Mouse (Mus musculus): ENCODE measurements around the gene Zfp280b.
"Not testable (repeated sequence)": the region's sequence is repeated elsewhere in the genome, so short reads cannot be mapped to it uniquely, and the experiment has no call there.

The Zfp280b gene

DNA sequence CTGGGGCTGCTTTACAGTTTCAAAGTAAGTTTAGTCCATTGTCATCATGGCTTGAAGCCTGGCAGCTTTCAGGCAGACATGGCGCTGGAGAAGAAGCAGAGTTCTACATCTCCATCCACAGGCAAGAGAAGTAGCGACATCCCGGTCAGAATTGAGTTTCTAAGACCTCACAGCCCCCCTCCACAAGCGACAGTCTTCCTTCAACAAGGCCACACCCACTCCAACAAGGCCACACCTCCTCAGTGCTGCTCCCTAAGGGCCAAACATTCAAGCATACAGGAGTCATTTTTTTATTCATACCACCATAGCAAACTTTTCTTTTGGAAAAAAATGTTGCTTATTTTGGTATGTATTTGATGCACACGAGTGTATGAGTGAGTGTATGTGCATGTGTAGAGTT lies 2.0 kb upstream of the Zfp280b start:
- DNase-seq (ENCODE audit: low spot score): no peak

DNA sequence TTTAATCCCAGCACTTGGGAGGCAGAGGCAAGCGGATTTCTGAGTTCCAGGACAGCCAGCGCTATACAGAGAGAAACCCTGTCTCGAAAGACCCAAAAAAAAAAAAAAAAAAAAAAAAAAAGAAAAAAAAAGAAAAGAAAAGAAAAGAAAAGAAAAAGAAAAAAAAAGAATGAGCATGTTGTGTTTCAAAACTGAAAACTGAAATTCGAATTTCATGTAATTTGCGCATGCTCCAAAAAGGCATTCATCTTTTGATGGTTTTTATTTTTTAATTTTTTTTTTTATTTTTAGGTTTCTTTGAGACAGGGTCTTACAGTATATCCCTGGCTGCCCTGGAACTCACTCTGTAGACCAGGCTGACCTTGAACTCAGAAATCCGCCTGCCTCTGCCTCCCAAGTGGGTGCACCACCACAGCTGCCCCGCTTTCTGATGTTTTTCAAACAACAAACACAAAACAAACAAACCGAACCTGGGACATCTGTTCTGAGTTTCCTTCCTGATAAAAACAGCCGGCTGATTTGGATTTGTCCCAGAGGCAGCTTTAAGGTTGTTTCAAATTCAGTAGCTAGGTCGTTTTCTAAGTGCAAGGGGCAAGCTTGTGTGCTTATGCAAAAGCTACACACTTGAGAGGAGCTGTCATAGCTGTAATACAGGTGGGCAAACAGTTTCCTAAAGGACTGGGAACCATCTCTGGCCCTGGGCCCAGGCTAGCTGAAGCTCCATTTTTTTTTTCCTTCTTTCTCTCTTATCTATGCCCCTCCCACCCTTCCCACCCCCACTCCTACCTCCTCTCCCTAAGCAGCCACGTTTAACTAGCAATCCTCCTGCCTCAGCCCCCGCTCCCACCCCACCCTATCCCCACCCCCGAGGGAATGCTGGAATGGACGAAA lies 694 bp upstream of the Zfp280b start:
- peak; percentile 15 for DNase-seq (ENCODE audit: low spot score)

DNA sequence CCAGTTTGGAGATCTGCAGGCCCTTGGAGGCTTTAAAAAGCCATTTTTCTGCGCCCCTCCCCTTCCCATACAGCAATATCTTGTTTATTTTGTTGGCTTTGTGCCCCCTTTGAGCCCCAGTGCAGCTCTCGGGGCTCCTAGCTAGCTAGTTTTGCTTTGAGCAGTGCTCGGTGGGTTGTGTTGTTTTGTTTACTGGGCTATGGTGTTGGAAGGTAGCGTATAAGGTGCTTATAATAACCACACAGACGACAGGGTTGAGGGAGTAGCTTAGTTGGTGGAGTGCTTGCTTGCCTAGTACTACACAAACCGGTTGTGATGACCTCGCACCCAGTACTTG lies 637 bp downstream of the Zfp280b start:
- DNase-seq (ENCODE audit: low spot score): no peak

DNA sequence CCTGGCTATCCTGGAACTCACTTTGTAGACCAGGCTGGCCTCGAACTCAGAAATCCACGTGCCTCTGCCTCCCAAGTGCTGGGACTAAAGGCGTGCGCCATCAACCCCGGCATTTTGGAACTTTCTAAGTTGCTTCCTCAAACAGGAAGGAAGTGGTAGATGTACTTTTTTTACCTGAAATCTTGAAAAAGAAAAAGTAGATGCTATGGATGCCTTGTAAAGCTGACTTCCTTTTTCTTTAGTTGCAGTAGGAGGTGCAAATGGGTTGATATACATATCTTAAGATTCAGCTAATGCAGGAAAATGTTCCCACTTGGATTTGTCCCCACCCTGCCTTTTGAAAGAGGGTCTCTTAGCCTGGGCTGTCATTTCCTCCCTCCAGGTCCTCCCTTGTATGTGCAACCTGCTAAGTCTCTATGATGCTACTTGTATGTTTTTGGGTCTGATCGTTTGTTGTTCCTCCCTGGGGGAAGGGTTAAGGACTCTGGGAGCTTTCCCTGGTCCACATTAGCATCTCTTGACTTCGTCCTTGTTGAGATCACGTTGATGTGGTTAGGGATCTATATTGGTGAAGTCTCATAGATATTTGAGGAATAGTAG lies 1.7 kb downstream of the Zfp280b start:
- no peak for DNase-seq (ENCODE audit: low spot score)

DNA sequence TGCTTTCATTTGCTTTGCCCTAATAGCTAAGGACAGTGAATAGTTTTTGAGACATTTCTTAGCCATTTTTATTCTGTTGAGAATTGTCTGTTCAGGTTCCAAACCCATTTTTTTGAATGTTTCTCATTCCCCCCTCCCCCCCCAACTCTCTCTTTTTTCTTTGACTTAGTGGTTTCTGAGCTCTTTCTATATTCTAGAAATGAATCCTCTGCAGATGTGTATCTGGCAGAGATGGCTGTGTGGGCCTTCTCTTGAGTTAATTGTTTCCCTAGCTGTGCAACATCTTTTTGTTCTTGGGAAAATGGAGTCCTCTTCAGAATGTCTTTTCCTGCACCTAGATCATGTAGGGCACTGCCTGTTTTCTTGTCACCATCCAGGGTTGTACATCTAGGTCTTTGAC lies 2.8 kb downstream of the Zfp280b start:
- DNase-seq (ENCODE audit: low spot score): no peak

DNA sequence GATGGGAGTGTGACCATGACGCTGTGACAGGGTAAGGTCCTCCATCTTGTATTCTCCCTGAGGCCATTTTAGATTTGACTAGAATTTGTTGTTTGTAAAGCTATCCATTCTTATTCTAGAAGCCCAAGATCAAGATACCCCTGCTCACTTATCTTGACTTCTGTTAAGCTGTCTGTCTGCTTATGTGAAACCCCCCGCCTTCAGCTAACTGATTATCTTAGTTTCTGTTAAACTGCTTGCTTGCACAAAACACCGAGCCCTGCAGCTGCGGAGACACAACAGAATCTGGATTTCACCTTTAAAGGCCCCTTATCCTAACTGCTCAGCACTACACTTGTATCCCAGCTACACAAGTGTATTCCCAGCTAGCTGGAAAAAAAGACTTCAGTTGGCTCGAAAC lies 4.5 kb downstream of the Zfp280b start:
- no peak for DNase-seq (ENCODE audit: low spot score)

DNA sequence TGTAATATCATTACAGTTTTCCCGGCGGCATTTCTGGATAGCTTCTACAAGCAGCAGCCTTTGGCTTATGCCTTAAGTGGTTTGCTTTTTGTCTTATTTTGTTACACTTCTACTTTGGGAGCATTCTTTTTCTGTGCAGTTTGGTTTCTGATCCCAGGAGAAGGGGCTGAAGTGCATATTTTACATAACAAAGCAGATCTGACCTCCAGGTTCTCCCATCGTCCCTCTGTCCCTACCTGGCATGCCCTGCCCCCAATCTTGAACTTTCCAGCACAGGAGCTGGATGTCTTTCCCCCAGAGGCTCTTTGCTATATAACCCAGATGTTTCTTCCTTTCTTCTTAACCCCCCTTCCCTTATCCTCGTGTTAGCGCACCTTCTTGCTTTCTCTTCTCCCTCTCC lies 12.9 kb downstream of the Zfp280b start:
- DNase-seq (ENCODE audit: low spot score): no peak

DNA sequence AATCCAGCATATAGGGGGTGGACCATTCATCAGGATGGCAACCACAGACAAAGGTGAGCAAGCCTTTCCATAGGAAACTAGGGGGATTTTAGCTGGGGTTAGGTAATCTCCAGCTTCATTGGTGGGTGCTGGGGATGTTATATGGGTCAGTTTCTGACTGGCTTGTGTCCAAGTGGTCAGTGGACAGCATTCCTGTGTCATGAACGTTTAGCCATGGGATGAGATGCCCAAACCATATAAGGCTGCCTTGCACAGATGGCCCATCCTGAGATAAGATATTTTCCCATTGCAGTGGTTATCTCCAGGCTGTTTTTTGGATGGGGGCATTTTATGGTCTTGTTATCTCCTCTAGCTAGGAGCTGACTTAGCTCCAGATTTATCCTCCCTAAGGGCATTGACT lies 14.3 kb downstream of the Zfp280b start:
- no peak for DNase-seq (ENCODE audit: low spot score)

DNA sequence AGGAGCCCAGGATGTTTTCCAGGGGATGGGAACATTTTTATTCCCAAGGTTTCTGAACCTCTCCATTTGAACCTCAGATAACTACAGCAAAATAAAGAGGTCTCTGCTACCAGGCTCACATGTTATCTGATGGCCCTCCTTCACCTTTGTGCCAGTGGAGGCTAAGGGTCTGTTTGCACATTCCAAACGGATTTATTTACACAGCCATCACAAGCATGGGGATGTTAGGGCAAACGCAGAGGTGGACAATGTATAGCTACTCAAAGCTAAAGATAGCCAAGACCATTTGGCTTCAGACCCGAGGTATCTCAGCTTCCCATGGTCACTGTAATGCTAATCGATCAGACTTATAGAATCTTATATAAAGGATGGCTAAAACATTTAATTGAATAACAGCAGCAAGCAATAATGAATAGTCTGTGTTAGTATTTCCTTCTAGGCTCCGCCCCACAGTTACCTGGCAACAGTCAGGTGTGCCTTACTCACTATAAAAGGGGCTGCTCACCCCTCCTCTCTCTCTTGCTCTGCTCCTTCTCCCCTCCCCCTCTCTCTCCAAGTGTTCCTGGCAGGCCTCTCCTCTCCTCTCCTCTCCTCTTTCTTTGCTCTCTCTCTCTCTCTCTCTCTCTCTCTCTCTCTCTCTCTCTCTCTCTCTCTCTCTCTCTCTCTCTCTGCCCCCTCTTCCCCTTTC lies 14.9 kb downstream of the Zfp280b start:
- no peak for DNase-seq (ENCODE audit: low spot score)

DNA sequence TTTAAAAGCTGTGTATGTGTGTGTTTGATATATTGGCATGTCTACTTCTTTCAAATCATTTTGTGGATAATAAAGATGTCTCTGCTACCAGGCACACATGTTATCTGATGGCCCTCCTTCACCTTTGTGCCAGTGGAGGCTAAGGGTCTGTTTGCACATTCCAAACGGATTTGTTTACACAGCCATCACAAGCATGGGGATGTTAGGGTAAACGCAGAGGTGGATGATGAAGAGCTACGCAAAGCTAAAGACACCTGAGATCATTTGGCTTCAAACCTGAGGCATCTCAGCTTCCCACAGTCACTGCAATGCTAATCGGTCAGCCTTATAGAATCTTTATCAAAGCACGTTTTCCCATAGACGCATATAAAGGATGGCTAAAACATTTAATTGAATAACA lies 16.5 kb downstream of the Zfp280b start:
- no peak for DNase-seq (ENCODE audit: low spot score)

DNA sequence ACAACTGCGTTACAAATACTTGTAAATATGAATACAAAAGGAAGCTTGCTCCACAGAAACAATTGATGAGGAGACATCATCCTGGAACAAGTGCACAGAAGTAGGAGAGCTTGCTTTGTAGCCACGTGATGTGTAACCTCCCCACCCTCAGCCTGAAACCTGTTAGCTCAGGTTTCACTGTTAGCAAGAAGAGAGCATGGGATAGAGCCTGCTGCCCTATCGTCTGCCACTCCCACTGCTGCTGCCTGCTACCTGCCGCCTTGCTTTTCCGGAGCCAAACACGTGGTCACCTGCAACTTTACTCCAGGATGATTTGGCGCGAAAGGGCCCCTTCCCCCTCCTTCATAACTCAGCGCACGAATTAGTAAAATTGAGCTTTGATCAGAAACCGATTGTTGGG lies 19.4 kb downstream of the Zfp280b start:
- no peak for DNase-seq (ENCODE audit: low spot score)

DNA sequence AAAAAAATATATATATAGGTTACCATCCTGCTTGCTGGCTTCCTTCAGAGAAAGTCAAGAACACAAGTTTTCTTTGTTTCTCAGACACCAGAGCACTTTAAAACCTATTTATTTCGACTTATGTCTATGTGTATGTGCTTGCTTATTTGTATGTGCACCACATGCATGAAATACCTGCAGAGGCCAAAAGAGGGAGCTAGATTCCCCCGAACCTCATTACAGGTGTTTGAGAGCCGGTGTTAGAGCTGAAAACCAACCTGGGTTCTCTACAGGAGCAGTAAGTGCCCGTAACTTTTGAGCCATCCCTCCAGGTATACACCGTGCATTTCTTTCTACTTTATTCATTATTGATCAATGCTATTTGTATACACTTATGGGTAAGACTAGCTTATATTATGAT lies 30.0 kb downstream of the Zfp280b start:
- DNase-seq (ENCODE audit: low spot score): no peak

DNA sequence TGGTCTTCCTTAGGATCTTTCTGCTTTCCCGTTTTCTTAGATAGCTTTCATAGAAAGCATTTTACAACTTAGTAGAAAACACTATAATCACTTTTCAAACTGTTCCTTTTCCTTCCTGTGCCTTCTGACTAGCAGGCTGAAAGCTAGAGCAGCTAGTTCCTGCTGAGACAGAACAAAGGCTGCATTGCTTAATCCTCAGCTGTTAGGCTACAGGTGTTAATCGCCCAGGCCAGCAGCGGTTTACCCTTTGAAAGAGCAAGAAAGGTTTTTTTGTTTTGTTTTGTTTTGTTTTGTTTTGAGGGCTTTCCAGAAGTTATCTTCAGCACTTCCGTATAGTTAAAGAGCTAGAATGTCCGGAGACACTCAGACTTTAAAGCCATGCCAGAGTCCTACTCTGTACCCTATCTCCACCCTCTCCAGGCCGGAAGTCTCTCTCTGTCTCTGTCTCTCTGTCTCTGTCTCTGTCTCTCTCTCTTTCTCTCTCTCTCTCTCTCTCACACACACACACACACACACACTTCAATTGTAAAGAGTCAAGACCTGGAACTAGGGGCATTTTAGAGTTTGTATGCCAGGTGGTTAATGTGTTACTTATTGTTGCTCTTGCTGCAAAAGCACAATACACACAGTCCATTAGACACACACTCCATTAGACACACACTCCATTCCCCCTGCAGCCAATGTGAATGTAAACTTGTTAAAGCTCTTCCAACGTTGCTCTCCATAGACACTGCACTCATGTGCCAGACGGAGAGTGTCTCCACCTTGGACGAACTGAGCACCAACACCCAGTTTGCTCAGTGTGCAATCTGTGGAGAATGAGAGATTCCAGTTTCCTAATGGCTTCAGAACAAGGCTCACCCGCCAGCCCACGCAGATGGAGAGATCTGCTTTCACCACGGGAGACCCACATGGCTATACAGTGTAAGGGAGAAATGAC lies 35.5 kb downstream of the Zfp280b start:
- no peak for DNase-seq (ENCODE audit: low spot score)

DNA sequence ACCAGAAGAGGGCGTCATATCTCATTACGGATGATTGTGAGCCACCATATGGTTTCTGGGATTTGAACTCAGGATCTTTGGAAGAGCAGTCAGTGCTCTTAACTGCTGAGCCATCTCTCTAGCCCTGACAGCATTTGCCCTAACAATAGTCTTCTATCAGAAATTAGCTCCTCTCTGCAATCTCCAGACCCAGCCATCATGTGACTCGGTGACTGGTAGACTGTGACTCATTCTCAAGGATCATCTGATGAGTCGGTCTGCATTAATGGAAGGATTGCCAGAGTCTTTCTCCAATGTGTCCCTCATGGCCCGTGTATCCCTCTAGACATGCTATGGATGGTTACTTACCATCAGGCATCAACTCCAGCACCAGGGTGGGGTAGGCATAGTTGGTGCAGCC lies 39.6 kb downstream of the Zfp280b start:
- DNase-seq (ENCODE audit: low spot score): not testable (repeated sequence)

DNA sequence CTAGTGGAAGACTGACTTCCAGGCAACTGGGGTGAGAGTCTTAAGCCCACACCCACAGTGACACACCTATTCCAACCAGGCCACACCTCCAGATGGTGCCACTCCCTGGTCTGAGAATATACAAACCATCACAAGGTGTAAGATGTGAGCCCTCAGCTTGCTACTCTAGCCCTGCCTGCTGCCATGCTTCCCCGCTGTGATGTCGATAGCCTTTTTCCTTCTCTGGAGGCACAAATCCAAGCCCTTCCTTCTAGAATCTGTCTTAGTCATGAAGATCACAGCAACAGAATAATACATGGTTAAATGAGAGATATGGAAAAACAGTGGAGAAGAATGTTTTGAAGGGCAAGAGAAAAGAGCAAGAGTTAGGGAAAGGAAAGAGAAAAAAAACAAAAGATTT lies 44.6 kb downstream of the Zfp280b start:
- not testable (repeated sequence) for DNase-seq (ENCODE audit: low spot score)

All from ovary, postnatal 14 days (tissue).